Mouse (Mus musculus) hindbrain, postnatal 0 days (tissue): ENCODE measurements at regions not wholly inside any gene's neighbourhood (a gene's known extent, or its start where the extent isn't known, plus 50 kb on each side); places are given as distances from the start of the nearest gene placed in this dataset.

ENCODE experiments used
- ATAC-seq: fragments of 200-750 bp; cut with Nextera tagmentation; 2 replicates; pipeline ENCODE4 v1.8.0; 2017; ENCODE audit warnings: mild to moderate bottlenecking, moderate TSS enrichment, moderate library complexity
- DNase-seq: peaks from one replicate; pipeline ENCODE4 v3.0.0-alpha.2; 2015; ENCODE audit warnings: low spot score
- H3K27ac ChIP-seq: fragments of 300-500 bp; sonication (generic); 2 replicates; pipeline ENCODE4 v1.5.1; 2014; ENCODE audit warnings: mild to moderate bottlenecking
- H3K27me3 ChIP-seq: fragments of 300-500 bp; sonication (generic); 2 replicates; pipeline ENCODE4 v1.6.1; 2014; ENCODE audit warnings: low read length, mixed read lengths; ENCODE audit not compliant: insufficient read depth
- H3K36me3 ChIP-seq: fragments of 300-500 bp; sonication (generic); 2 replicates; pipeline ENCODE4 v1.6.1; 2014; ENCODE audit warnings: low read length, mixed read lengths; ENCODE audit not compliant: insufficient read depth
- H3K4me1 ChIP-seq: fragments of 300-500 bp; sonication (generic); 2 replicates; pipeline ENCODE4 v1.6.1; 2014; ENCODE audit warnings: antibody characterized with exemption, low read length, mixed read lengths; ENCODE audit not compliant: insufficient read depth
- H3K4me2 ChIP-seq: fragments of 300-500 bp; sonication (generic); 2 replicates; pipeline ENCODE4 v1.6.1; 2014; ENCODE audit warnings: low read depth, mild to moderate bottlenecking, low read length, moderate library complexity, mixed read lengths
- H3K4me3 ChIP-seq: fragments of 300-500 bp; sonication (generic); 2 replicates; pipeline ENCODE4 v1.5.1; 2014; ENCODE audit warnings: low read length
- H3K9ac ChIP-seq: fragments of 300-500 bp; sonication (generic); replicated peaks from 2 replicates; pipeline ENCODE4 v1.6.1; 2014; ENCODE audit warnings: mild to moderate bottlenecking, low read length, moderate library complexity, mixed read lengths
- H3K9me3 ChIP-seq: fragments of 300-500 bp; sonication (generic); 2 replicates; pipeline ENCODE4 v1.6.1; 2016; ENCODE audit warnings: low read length, mixed read lengths
- CTCF ChIP-seq: IDR thresholded peaks from 2 replicates; pipeline ENCODE4 v1.5.1; 2016; ENCODE audit warnings: antibody characterized with exemption, control low read depth, low read depth
- WGBS: fragments of 180-500 bp; shearing (Covaris S2); extraction: QIAGEN DNeasy Blood & Tissue Kit; methylation state at CpG from one replicate; pipeline ENCODE4 v1.1.7; 2014; 5-methylcytosine and 5-hydroxymethylcytosine counted together

- H3K36me3 ChIP-seq, result no peaks in the 10 kb centered on the region
- WGBS, result 83% methylated on average over 9 of the region's 9 CpGs
- no peak overlapping the region for H3K27ac ChIP-seq
- ATAC-seq, result no peak
- no peaks in the 10 kb centered on the region for H3K9me3 ChIP-seq
- H3K4me3 ChIP-seq, result no peak overlapping the region
- TF ChIP-seq CTCF, result no peak
- no peaks in the 10 kb centered on the region for H3K27me3 ChIP-seq
- H3K9ac ChIP-seq, result no peak overlapping the region
- H3K4me1 ChIP-seq, result peaks cover 10% of the 10 kb centered on the region; the same call in 1 of the 2 replicates
- no peak overlapping the region for H3K4me2 ChIP-seq
- DNase-seq, result no peak
Measured at GRCm38 (mm10) chr19:54099292-54099691, 55.3 kb downstream of the Adra2a start.

GRCm38 (mm10) chr19:54099769-54100168 is 55.8 kb downstream of the Adra2a start:
- H3K4me3 ChIP-seq, result no peak overlapping the region
- no peak for TF ChIP-seq CTCF
- H3K27me3 ChIP-seq, result no peaks in the 10 kb centered on the region
- H3K4me1 ChIP-seq, result 0 out of 2 replicates have a peak, but pooled peaks cover 6% of the 10 kb centered on the region
- DNase-seq, result no peak
- H3K9ac ChIP-seq, result no peak overlapping the region
- no peak overlapping the region for H3K27ac ChIP-seq
- H3K9me3 ChIP-seq, result no peaks in the 10 kb centered on the region
- no peak overlapping the region for H3K4me2 ChIP-seq
- no peaks in the 10 kb centered on the region for H3K36me3 ChIP-seq
- 39% methylated on average over 6 of the region's 6 CpGs for WGBS
- ATAC-seq, result no peak

DNA sequence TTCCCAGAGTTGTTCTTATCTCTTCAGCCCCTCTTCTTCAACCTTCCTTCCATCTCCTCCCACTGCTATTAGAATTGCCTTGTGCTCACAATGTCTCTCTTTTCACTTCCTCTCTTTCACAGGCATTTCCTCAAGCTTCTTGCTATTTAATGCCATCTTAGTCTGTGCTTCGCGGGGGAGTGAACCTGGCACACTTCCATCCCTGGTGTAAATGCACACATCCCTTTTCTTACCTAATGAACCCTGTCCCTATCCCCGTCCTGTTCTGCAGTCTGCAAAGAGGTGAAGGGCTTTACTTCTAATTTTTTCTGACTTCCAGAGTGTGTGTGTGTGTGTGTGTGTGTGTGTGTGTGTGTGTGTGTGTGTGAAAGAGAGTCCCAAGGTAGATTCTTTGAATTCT is 62.6 kb downstream of the Adra2a start:
- H3K27ac ChIP-seq, result no peak overlapping the region
- H3K4me1 ChIP-seq, result peaks cover 6% of the 10 kb centered on the region; the same call in 1 of the 2 replicates
- no peaks in the 10 kb centered on the region for H3K27me3 ChIP-seq
- H3K4me3 ChIP-seq, result no peak overlapping the region
- no peak overlapping the region for H3K9ac ChIP-seq
- no peaks in the 10 kb centered on the region for H3K36me3 ChIP-seq
- H3K9me3 ChIP-seq, result no peaks in the 10 kb centered on the region
- TF ChIP-seq CTCF, result no peak
- DNase-seq (no peak), ATAC-seq (no peak)
- H3K4me2 ChIP-seq, result no peak overlapping the region
- 57% methylated on average over 3 of the region's 3 CpGs for WGBS

DNA sequence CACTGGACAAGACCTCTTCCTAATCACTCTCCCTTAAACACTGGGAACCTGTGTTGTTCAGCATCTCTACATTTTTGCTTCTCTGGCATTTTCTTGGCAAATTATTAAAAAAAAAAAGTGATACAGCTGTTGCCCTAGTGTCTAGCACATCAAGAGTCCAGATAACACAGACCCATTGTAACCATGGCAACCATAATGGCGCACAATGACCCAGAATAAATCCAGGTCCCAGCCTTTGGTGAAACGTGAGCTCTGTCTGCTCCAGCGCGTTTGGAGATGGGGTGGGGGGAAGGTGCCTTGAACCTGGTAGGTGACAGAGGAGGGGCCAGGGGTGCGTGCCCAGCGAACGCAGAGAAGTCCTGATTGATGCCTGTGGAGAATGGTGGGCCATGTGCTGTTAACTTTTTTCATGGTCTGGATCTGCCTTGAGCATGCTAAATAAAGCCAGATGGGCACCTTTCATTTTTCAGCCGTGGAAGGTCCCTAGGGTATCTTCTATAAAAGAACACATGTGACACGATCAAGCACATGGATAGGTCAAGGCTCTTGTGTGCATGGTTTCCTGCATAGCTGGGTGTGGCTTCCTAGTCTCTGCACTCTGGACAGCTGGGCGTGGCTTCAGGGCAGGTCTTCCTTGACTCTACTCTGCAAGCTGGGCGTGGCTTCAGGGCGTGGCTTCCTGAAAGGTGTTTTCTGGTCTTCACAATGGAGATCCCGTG is 63.3 kb downstream of the Adra2a start:
- H3K9ac ChIP-seq, result no peak overlapping the region
- H3K27ac ChIP-seq, result no peak overlapping the region
- H3K36me3 ChIP-seq, result no peaks in the 10 kb centered on the region
- H3K9me3 ChIP-seq, result no peaks in the 10 kb centered on the region
- TF ChIP-seq CTCF, result no peak
- H3K4me1 ChIP-seq, result peaks cover 6% of the 10 kb centered on the region; the same call in 1 of the 2 replicates
- WGBS, result 43% methylated on average over 13 of the region's 13 CpGs
- no peak overlapping the region for H3K4me2 ChIP-seq
- ATAC-seq, result peak; percentile 62
- no peak overlapping the region for H3K4me3 ChIP-seq
- DNase-seq, result peak; percentile 34
- H3K27me3 ChIP-seq, result no peaks in the 10 kb centered on the region

DNA sequence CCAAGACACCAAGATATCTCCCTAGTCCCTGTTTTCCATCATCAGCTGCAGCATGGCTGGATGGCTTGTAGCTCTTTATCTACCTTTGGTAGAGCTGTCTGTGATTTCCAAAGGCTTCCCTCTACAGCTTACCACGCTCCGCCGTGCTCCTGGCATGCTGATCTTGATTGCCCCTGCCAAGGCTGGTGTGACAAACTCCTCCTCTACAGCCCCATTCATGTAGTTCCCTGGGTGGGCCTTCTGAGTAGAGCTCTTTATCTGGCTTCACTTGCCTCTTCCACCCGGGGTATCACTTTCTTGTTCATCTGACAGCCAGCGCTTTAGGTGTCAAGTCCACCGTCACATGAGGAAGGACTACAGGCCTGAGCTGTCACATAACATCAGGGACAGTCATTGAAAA is 66.1 kb downstream of the Adra2a start:
- WGBS, result 83% methylated on average over 6 of the region's 6 CpGs
- H3K9me3 ChIP-seq, result no peaks in the 10 kb centered on the region
- no peak overlapping the region for H3K27ac ChIP-seq
- no peaks in the 10 kb centered on the region for H3K27me3 ChIP-seq
- no peak overlapping the region for H3K9ac ChIP-seq
- no peak overlapping the region for H3K4me2 ChIP-seq
- TF ChIP-seq CTCF, result no peak
- no peak overlapping the region for H3K4me3 ChIP-seq
- ATAC-seq (no peak), DNase-seq (no peak)
- no peaks in the 10 kb centered on the region for H3K36me3 ChIP-seq
- peaks cover 6% of the 10 kb centered on the region; the same call in 1 of the 2 replicates for H3K4me1 ChIP-seq

DNA sequence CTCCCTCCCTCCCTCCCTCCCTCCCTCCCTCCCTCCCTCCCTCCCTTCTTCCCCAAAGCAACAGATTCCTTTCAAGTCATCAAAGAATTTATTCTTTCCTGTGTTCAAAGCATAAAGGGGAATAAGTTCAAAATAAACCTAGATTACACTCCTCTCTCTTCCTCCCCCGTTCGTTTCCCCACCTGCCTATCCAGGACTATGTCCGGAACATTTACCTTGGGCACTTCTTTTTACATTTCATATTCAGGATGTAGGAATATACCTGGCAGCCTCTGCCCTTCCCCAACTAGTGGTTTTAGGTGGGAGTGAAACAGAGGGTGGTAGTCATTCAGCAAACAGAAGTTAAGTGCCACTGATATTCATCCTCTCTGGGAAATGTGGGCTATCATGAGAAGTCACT is 68.7 kb downstream of the Adra2a start:
- Histone ChIP-seq H3K27me3 (no peaks in the 10 kb centered on the region), H3K4me2 (no peak overlapping the region)
- ATAC-seq, result no peak

DNA sequence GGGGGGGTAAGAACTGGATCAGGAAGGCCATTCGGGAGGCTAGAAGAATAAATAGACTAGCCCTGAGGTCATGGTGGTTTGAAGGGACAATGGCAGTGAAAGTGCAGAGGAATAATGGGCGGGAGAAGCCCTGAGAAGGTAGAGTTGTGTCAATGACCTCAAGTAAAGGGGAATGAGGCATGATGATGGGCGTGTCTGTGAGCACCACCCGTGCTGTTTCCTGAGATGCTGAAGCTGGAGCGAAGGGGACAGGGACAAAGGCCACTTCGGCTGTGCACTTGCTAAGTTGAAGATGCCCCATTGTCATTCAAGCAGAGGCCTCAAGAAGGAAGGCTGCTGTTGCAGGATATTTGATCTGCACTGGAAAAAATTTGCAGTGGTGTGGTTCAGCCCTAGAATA is 69.5 kb downstream of the Adra2a start:
- H3K4me3 ChIP-seq, result no peak overlapping the region
- H3K27me3 ChIP-seq, result no peaks in the 10 kb centered on the region
- DNase-seq, result no peak
- H3K9me3 ChIP-seq, result no peaks in the 10 kb centered on the region
- no peaks in the 10 kb centered on the region for H3K4me1 ChIP-seq
- TF ChIP-seq CTCF, result no peak
- H3K27ac ChIP-seq, result no peak overlapping the region
- H3K36me3 ChIP-seq, result no peaks in the 10 kb centered on the region
- ATAC-seq, result no peak
- no peak overlapping the region for H3K4me2 ChIP-seq
- no peak overlapping the region for H3K9ac ChIP-seq
- WGBS, result 58% methylated on average over 6 of the region's 6 CpGs

More for the DNA sequence above, 68.7 kb downstream of the Adra2a start:
- WGBS, result 96% methylated on average over 3 of the region's 3 CpGs
- no peak for TF ChIP-seq CTCF
- H3K9me3 ChIP-seq, result no peaks in the 10 kb centered on the region
- no peaks in the 10 kb centered on the region; the same call in 1 of the 2 replicates for H3K4me1 ChIP-seq
- H3K27ac ChIP-seq, result no peak overlapping the region
- no peak overlapping the region for H3K4me3 ChIP-seq
- H3K36me3 ChIP-seq, result no peaks in the 10 kb centered on the region
- no peak overlapping the region for H3K9ac ChIP-seq
- no peak for DNase-seq
